Mouse (Mus musculus): ENCODE measurements at regions not wholly inside any gene's neighbourhood (a gene's known extent, or its start where the extent isn't known, plus 50 kb on each side); places are given as distances from the start of the nearest gene placed in this dataset.

- TF ChIP-seq POLR2A (IDR thresholded peaks at IDR 0.05; ENCODE audit: borderline replicate concordance, insufficient read depth, low read length): no peak
- no peak for TF ChIP-seq CTCF (IDR thresholded peaks at IDR 0.05; ENCODE audit: borderline replicate concordance, insufficient read depth, low read depth, low read length)
Measured at GRCm38 (mm10) chr8:103430874-103431492, 645.5 kb upstream of the Cdh11 start.
